Mouse (Mus musculus) frontal cortex, postnatal 10 days (tissue): Measurements from ENCODE around the gene Cope.

Experiments
- DNase-seq, 2 experiments: peaks; one replicate each; pipeline ENCODE4 v3.0.0; 2022; ENCODE audit warnings: low spot score in 2 of 2, mixed read lengths in 1 of 2

Cope gene

DNA sequence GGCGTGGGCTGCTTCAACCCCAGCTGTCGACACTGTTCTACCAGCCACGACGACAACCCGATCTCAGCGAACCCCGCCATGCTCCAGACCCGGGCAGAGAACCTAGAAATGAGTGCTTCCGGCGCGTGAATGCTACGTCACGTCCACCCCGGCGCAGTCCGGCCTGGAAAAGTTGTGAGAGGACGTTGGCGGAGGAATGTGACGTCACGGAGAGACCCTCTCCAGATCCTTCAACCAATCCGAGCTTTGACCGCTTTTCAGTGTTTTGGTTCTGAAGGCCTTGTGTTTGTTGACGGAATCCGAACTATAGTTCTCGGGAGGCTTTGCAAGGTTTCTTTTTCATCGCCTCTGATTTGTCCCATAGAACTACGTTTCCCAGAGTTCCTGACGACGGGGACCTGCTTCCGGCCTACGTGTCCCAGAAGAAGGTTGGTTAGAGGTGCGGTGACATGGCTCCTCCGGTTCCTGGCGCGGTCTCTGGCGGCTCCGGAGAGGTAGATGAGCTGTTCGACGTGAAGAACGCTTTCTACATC lies at the start of gene Cope, which contains the start of gene Ddx49:
Cope (plus strand) TSS at position 161 of the 533 bp plus-strand sequence.
Ddx49 (minus strand) TSS at position 132 of the 533 bp plus-strand sequence.
- peak; percentile 88 to 94 for DNase-seq

GRCm38 (mm10) chr8:70254628-70255027 lies 47.7 kb upstream of the Cope start:
- no peak for DNase-seq

- DNase-seq, result no peak
These were observed 44.9 kb upstream of the Cope start for GRCm38 (mm10) chr8:70257456-70257855.

GRCm38 (mm10) chr8:70258600-70258999 lies 43.7 kb upstream of the Cope start:
- DNase-seq, result no peak

GRCm38 (mm10) chr8:70259043-70259442 lies 43.3 kb upstream of the Cope start:
- DNase-seq, result no peak

DNA sequence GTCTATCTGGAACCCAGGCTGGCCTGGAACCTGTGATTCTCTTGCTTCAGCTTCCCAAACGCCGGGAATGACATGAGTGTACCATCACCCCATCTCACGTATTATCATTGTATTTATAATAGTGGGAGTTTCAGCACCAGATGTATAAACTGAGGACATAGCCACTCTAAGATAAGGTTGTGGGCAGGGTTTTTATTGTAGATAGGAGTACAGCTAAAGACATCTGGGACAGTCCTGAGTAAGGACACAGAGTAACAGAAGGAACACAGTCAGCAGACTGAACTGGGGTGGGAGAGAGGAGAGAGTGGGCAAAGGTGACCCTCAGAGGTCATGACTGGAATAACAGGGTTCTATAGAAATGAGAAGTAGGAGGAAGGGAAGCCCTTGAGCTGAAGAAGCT lies 34.6 kb upstream of the Cope start:
- no peak for DNase-seq

DNA sequence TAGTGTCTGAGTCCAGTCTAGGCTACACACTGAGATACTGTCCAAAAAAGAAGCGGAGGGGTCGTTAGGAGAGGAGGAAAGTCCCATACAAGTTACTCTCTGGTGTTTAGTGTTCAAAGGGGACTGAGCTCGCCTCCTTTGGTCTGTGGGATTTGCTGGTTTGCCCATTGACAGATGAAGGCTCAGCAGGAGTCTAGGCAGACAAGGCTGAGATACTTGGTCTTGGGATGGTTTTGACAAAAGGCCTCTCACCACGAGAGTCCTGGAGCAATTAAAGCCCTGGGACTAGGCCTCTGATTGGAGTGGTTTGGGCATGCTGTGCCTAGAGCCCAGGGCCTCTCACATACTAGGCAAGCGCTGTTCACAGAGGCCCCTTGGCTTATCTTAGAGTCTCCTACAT lies 34.0 kb upstream of the Cope start:
- no peak for DNase-seq

DNA sequence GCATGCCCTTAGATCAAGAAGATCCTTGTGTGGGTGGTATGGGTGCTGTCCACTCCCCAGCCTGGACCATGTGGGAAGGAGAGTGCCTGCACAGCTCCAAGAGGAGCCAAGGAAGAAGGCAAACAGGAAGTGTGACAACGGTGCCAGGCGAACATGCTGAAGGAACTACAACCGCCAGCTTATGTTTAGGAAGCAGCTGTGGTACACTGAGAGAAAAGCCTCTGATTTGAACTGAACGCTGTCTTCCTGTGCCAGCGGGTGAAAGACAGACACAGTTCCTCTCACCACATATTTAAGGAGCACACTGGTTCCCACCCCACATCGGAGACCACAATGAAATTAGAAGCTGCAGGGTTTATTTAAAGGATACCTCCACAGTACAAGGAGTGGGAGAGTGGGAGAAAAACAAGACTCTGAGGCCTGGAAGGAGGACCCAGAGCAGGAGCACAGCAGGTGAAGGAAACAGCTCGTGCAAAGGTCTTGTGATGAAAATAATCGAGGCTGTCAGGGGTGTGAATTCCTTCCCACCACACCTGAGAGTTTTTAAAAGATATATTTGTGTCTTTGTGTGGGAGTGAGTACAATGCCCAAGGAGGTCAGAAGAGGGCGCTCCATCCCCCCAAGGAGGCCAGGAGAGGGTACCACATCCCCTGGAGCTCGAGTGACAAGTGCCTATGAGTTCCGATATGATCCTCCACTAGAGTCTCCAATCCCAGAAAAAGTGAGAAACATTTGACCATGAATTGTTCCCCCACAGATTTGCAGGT lies 33.3 kb upstream of the Cope start:
- DNase-seq, result no peak

DNA sequence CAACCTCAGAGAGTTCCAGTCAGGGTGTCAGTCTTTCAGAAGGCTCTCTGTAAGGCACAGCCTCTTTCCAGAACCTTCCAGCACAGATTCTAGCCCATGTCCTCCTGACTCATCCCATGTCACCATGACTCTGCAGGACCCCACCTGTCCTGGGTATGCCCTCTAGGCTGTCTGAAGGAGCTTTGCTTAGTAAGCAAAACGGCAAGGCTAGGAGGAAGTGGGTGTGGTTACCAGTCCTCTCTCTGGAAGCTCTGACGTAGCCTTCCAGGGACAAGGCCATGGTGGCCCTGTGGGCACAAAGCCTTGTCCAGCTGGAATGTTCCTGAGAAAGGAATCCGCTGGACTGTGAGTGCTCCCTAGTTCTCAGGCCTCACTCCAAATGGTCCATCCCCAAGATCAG lies 29.4 kb upstream of the Cope start:
- no peak for DNase-seq

DNA sequence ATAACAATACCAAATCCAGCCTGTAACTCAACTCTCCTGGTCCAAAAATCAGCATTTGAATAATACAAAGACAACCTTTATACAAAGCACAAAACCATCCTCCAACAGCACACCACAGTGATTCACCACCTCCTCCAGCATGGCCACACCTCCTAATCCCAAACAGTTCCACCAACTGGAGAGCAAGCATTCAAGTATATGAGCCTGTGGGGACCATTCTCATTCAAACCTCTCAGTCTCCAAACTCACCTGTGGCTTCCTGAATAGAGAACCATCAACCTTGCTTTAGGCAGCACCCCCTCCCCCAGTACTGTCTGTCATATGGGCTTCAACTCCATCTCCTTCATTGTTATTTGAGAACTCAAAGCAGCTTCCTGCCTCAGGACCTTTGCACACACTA lies 28.0 kb upstream of the Cope start:
- DNase-seq, result no peak

- DNase-seq, result no peak
These were observed 25.8 kb upstream of the Cope start for GRCm38 (mm10) chr8:70276476-70276875.

DNA sequence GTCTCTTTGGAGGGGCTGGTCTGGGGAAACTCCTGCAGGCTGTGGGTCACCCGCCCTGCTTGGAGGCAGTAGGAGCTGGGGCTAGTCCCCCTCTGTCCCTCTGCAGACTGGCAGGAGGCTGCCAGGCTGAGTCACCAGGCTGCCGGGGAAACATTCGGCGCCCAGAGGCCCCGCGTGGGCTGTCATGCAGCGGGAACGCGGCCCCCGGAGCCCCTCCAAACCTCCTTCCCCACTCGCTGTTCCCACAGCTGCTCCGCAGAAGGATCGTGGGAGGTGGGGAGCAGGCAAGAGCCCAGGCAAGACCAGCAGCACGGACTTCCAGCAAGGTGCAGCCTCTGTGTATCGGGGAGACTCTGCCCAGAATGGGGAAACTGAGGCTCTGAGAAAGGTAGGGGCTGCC lies 24.1 kb upstream of the Cope start:
- DNase-seq, result no peak

- DNase-seq, result no peak
These were observed 23.1 kb upstream of the Cope start for GRCm38 (mm10) chr8:70279266-70279665.

DNA sequence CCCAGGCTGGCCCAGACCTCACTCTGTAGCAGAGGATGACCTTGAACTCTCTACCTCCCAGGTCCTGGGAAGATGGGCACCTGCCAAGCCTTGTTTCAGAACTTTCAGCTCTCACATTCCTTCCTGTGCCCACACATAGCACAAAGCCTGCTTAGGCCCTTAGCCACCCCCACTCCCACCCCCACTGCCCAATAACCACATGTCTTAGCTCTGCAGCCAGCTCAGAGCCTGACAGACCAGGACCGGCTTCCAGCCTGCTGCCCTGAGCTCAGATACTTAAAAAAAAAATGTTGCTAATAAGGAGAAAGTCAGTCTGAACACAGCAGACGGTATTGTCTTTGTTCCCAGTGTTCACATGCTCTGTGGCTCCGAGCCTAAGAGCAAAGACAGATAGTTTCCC lies 21.3 kb upstream of the Cope start:
- no peak for DNase-seq

DNA sequence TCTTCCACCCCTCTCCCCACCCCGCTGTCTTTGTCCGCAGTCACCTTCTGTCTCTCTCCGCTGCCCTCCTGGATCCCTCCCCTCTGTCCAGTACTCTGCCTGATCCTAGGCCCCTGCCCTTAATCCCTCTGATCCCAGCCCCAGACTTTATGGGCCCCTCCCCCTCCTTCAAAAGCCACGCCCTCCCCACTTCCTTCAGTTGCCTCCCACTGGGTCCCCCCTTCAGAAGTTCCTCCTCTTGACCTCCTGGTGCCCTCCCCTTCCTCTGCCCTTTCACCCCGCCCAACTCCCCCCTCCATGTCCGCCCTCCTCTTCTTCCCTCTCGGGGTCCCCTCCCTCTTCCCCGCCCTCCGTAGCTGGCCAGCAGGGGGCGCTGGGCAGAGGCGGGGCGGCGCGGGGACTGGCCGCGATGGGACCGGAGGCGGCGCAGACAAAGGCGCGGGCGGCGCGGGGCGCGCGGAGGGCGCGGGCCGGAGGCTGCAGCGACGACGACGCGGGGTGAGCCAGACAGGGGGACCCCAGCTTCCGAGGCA lies 19.6 kb upstream of the Cope start, which contains the start of gene Homer3:
Homer3 (plus strand) TSS at position 225 of the 533 bp plus-strand sequence.
- DNase-seq, result peak; percentile 78 to 79

- DNase-seq, result no peak
These were observed 18.9 kb upstream of the Cope start for GRCm38 (mm10) chr8:70283136-70284077.

GRCm38 (mm10) chr8:70284421-70284820 lies 17.9 kb upstream of the Cope start:
- no peak for DNase-seq

GRCm38 (mm10) chr8:70285304-70285703 lies 17.0 kb upstream of the Cope start:
- DNase-seq, result no peak

DNA sequence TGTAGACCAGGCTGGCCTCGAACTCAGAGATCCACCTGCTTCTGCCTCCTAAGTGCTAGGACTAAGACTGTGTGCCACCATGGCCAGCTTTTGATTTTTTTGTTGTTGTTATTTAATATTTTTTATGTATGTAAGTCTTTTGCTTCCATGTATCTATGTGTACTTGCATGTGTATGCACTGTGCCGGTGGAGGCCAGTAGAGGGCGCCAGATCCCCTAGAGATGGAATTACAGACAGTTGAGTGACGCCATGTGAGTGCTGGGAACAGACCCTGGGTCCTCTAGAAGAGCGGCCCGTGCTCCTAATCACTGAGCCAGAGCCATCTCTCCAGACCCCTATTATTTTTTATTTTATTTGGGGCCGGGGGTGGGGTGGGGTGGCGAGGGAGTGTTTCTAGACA lies 15.6 kb upstream of the Cope start:
- DNase-seq, result no peak

GRCm38 (mm10) chr8:70293988-70294405 lies 8.3 kb upstream of the Cope start:
- no peak for DNase-seq

- DNase-seq, result no peak
These were observed 1.4 kb upstream of the Cope start for GRCm38 (mm10) chr8:70300881-70301280.

DNA sequence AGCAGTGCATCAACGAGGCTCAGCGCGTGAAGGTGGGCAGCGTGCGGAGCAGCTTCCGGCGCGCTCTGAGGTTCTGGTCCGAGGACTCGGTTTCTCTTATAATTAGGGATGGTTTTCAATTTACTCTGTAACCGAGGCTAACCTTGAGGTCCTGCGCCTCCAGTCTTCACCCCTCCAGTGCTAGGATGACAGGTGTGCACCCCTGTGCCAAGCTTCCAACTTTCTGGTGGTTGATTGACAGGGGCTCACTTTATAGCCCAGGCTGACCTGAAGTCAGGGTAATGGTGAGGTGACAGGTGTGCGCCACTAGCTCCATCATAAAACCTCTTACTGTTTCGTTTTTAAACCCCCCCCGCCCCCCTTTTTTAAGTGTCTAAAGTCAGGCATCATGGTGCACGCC lies 583 bp downstream of the Cope start:
- no peak for DNase-seq
